Comparison of ENCODE assay signal across 9 mouse cellular contexts in genomic region chr1:134233681-134234454, GRCm38 (mm10). TPM values are rescaled to one million over a fixed set of nuclear protein-coding genes. Genes with fewer than 3 reads are reported as not detected.
DNase-seq lines count a peak whose midpoint lies in the region; ATAC-seq lines count a peak whose summit lies in the region.
"Had no signal": no experiment of that assay in that cellular context is flagged by ENCODE, and none has a peak within 500 bp of the region (broad histone marks: within the 10 kb centered on the region; RNA-seq: fewer than 3 reads in every experiment).

No protein-coding gene starts in this region.

- H3K36me3 ChIP-seq in midbrain, embryonic 10.5 days = no peaks in the 10 kb centered on the region
- no peaks in the 10 kb centered on the region for H3K36me3 ChIP-seq in midbrain, embryonic 11.5 days (ENCODE audit: control insufficient read depth, insufficient read depth, low read length)
- no peaks in the 10 kb centered on the region for H3K36me3 ChIP-seq in intestine, embryonic 14.5 days (ENCODE audit: control insufficient read depth, insufficient read depth, low read length)

- peak; percentile 54 for DNase-seq in adrenal gland, adult 2 months
- no peak for DNase-seq in adrenal gland, postnatal 4 days (ENCODE audit: low spot score in 2 of 2)
- no peak for DNase-seq in midbrain, embryonic 10.5 days (ENCODE audit: low spot score)
- no peak for DNase-seq in midbrain, embryonic 11.5 days (ENCODE audit: low spot score, missing footprints)
- no peak for DNase-seq in intestine, embryonic 14.5 days (ENCODE audit: low spot score)
- DNase-seq in ovary, adult 18-20 months (ENCODE audit: low spot score) = no peak

- H3K27me3 ChIP-seq in midbrain, embryonic 10.5 days (ENCODE audit: low read depth, poor library complexity, severe bottlenecking) = peaks cover 77% of the 10 kb centered on the region
- H3K27me3 ChIP-seq in midbrain, embryonic 11.5 days (ENCODE audit: control insufficient read depth, insufficient read depth, low read length) = peaks cover 34% of the 10 kb centered on the region
- peaks cover 36% of the 10 kb centered on the region for H3K27me3 ChIP-seq in intestine, embryonic 14.5 days (replicated peaks; ENCODE audit: control insufficient read depth, insufficient read depth, low read length)

- 48% methylated on average over 19 of the region's 19 CpGs for WGBS in midbrain, embryonic 10.5 days
- 50% methylated on average over 19 of the region's 19 CpGs for WGBS in midbrain, embryonic 11.5 days
- 53% methylated on average over 19 of the region's 19 CpGs for WGBS in intestine, embryonic 14.5 days

- H3K4me3 ChIP-seq in midbrain, embryonic 10.5 days = peak overlapping the region; percentile 48; the same call in 1 of the 2 replicates
- no peak overlapping the region for H3K4me3 ChIP-seq in midbrain, embryonic 11.5 days (ENCODE audit: low read depth, low read length)
- H3K4me3 ChIP-seq in intestine, embryonic 14.5 days (ENCODE audit: low read depth, low read length) = no peak overlapping the region

- no peak overlapping the region for H3K9ac ChIP-seq in midbrain, embryonic 11.5 days (ENCODE audit: low read length)
- H3K9ac ChIP-seq in intestine, embryonic 14.5 days (ENCODE audit: low read length) = no peak overlapping the region

- H3K27ac ChIP-seq in midbrain, embryonic 10.5 days (replicated peaks) = no peak overlapping the region
- no peak overlapping the region for H3K27ac ChIP-seq in midbrain, embryonic 11.5 days (ENCODE audit: low read depth, low read length)
- H3K27ac ChIP-seq in intestine, embryonic 14.5 days (ENCODE audit: low read depth) = no peak overlapping the region

- peaks cover 25% of the 10 kb centered on the region for H3K4me1 ChIP-seq in midbrain, embryonic 10.5 days
- peaks cover 8% of the 10 kb centered on the region; the same call in 1 of the 2 replicates for H3K4me1 ChIP-seq in midbrain, embryonic 11.5 days (ENCODE audit: control insufficient read depth, insufficient read depth, low read length)
- peaks cover 8% of the 10 kb centered on the region for H3K4me1 ChIP-seq in intestine, embryonic 14.5 days (replicated peaks; ENCODE audit: control insufficient read depth, insufficient read depth, low read length)

- ATAC-seq in midbrain, embryonic 11.5 days (ENCODE audit: low FRiP score) = no peak
- ATAC-seq in intestine, embryonic 14.5 days (replicated peaks; ENCODE audit: low FRiP score, low TSS enrichment, low read depth) = no peak
- ATAC-seq in activated CD4-positive, CD25-positive, alpha-beta regulatory T cell, adult 4 months = no peak
- no peak for ATAC-seq in megakaryocyte progenitor cell, adult 5-6 weeks (replicated peaks; ENCODE audit: poor library complexity)

- H3K9me3 ChIP-seq in midbrain, embryonic 10.5 days (replicated peaks) = no peaks in the 10 kb centered on the region
- H3K9me3 ChIP-seq in midbrain, embryonic 11.5 days (ENCODE audit: control insufficient read depth, low read length) = no peaks in the 10 kb centered on the region
- H3K9me3 ChIP-seq in intestine, embryonic 14.5 days (ENCODE audit: control insufficient read depth, low read length) = no peaks in the 10 kb centered on the region

- no peak overlapping the region for H3K4me2 ChIP-seq in midbrain, embryonic 11.5 days
- H3K4me2 ChIP-seq in intestine, embryonic 14.5 days (ENCODE audit: low read length) = peak overlapping the region; percentile 95; the same call in 1 of the 2 replicates

RNA-seq across cellular contexts. Expression of gene Adora1, which starts 1.4 kb away (rescaled TPM):
- total RNA-seq in adrenal gland, adult 2 months (2021) = 100 to 1,000 TPM; 110 to 198 TPM
- polyA plus RNA-seq in adrenal gland, adult 2 months (2012; rRNA removed) = 180 and 209 TPM in 2 replicates
- 100 to 1,000 TPM in 1 of 2 experiments, 10 to 100 TPM in 1; 88.6 to 106 TPM for total RNA-seq in adrenal gland, postnatal 4 days (2021)
- polyA plus RNA-seq in midbrain, embryonic 10.5 days (2016; fragmentation: Nextera tagmentation; extraction: Ambion mirVana) = 0.14 and 0.17 TPM in 2 replicates
- polyA plus RNA-seq in midbrain, embryonic 11.5 days (2014; fragmentation: Nextera tagmentation; extraction: Ambion mirVana) = 0.07 and 0.08 TPM in 2 replicates
- polyA plus RNA-seq in intestine, embryonic 14.5 days (2014; fragmentation: Nextera tagmentation; extraction: Ambion mirVana) = 1.7 and 2.0 TPM in 2 replicates
- under 1 TPM in 1 of 2 experiments, not detected in 1; 0.15 TPM for polyA plus RNA-seq in activated CD4-positive, CD25-positive, alpha-beta regulatory T cell, adult 4 months (2017; shearing (Covaris generic))
- total RNA-seq in megakaryocyte progenitor cell, adult 5-6 weeks (2015) = not detected in 2 replicates
- not detected in 2 replicates for total RNA-seq in megakaryocyte progenitor cell, adult 5-6 weeks (2017)

RNA-seq across cellular contexts. Expression of gene Mybph, which starts 40.6 kb away (rescaled TPM):
- total RNA-seq in adrenal gland, adult 2 months (2021) = under 1 TPM in 1 of 2 experiments, not detected in 1; 0.38 TPM
- 0.25 and 0.59 TPM in 2 replicates for polyA plus RNA-seq in adrenal gland, adult 2 months (2012; rRNA removed)
- total RNA-seq in adrenal gland, postnatal 4 days (2021) = under 1 TPM; 0.34 to 0.84 TPM
- polyA plus RNA-seq in midbrain, embryonic 10.5 days (2016; fragmentation: Nextera tagmentation; extraction: Ambion mirVana) = 0.09 and 0.10 TPM in 2 replicates
- polyA plus RNA-seq in midbrain, embryonic 11.5 days (2014; fragmentation: Nextera tagmentation; extraction: Ambion mirVana) = 0.12 and 0.22 TPM in 2 replicates
- polyA plus RNA-seq in intestine, embryonic 14.5 days (2014; fragmentation: Nextera tagmentation; extraction: Ambion mirVana) = not detected in 2 replicates
- polyA plus RNA-seq in activated CD4-positive, CD25-positive, alpha-beta regulatory T cell, adult 4 months (2017; shearing (Covaris generic)) = not detected
- total RNA-seq in megakaryocyte progenitor cell, adult 5-6 weeks (2015) = 0.17 TPM in 1 of 2 replicates, not detected in the other
- not detected in 2 replicates for total RNA-seq in megakaryocyte progenitor cell, adult 5-6 weeks (2017)

RNA-seq across cellular contexts. Expression of gene Chil1, which starts 51.9 kb away (rescaled TPM):
- total RNA-seq in adrenal gland, adult 2 months (2021) = 1 to 10 TPM; 1.1 to 1.6 TPM
- 0.20 and 0.57 TPM in 2 replicates for polyA plus RNA-seq in adrenal gland, adult 2 months (2012; rRNA removed)
- 1 to 10 TPM in 1 of 2 experiments, under 1 TPM in 1; 0.81 to 3.4 TPM for total RNA-seq in adrenal gland, postnatal 4 days (2021)
- polyA plus RNA-seq in midbrain, embryonic 10.5 days (2016; fragmentation: Nextera tagmentation; extraction: Ambion mirVana) = 0.82 and 0.90 TPM in 2 replicates
- 1.8 and 2.2 TPM in 2 replicates for polyA plus RNA-seq in midbrain, embryonic 11.5 days (2014; fragmentation: Nextera tagmentation; extraction: Ambion mirVana)
- polyA plus RNA-seq in intestine, embryonic 14.5 days (2014; fragmentation: Nextera tagmentation; extraction: Ambion mirVana) = 0.35 and 0.49 TPM in 2 replicates
- polyA plus RNA-seq in activated CD4-positive, CD25-positive, alpha-beta regulatory T cell, adult 4 months (2017; shearing (Covaris generic)) = not detected
- 9.3 and 21.2 TPM in 2 replicates for total RNA-seq in megakaryocyte progenitor cell, adult 5-6 weeks (2015)
- total RNA-seq in megakaryocyte progenitor cell, adult 5-6 weeks (2017) = 8.9 and 16.2 TPM in 2 replicates

RNA-seq across cellular contexts. Expression of gene Myog, which starts 55.9 kb away (rescaled TPM):
- total RNA-seq in adrenal gland, adult 2 months (2021) = not detected
- polyA plus RNA-seq in adrenal gland, adult 2 months (2012; rRNA removed) = not detected in 2 replicates
- 1 to 10 TPM; 1.8 to 3.4 TPM for total RNA-seq in adrenal gland, postnatal 4 days (2021)
- 0.07 TPM in 1 of 2 replicates, not detected in the other for polyA plus RNA-seq in midbrain, embryonic 10.5 days (2016; fragmentation: Nextera tagmentation; extraction: Ambion mirVana)
- polyA plus RNA-seq in midbrain, embryonic 11.5 days (2014; fragmentation: Nextera tagmentation; extraction: Ambion mirVana) = not detected in 2 replicates
- 0.16 TPM in 1 of 2 replicates, not detected in the other for polyA plus RNA-seq in intestine, embryonic 14.5 days (2014; fragmentation: Nextera tagmentation; extraction: Ambion mirVana)
- not detected for polyA plus RNA-seq in activated CD4-positive, CD25-positive, alpha-beta regulatory T cell, adult 4 months (2017; shearing (Covaris generic))
- not detected in 2 replicates for total RNA-seq in megakaryocyte progenitor cell, adult 5-6 weeks (2015)
- not detected in 2 replicates for total RNA-seq in megakaryocyte progenitor cell, adult 5-6 weeks (2017)
- total RNA-seq: adrenal gland, adult 18-20 months had no signal

Comparison
In these comparisons a context has a peak if more than half of its experiments do, and no peak if none do; other contexts are left out.
1. RNA of gene Adora1, which starts 1.4 kb away (polyA plus RNA-seq): 180 to 209 TPM in adrenal gland, adult 2 months; 1.7 to 2.0 TPM in intestine, embryonic 14.5 days, 0.15 TPM in activated CD4-positive, CD25-positive, alpha-beta regulatory T cell, adult 4 months, 0.14 to 0.17 TPM in midbrain, embryonic 10.5 days and 0.07 to 0.08 TPM in midbrain, embryonic 11.5 days; every median in the first group is over 10 times any median in the second.